Mouse (Mus musculus): ENCODE results near the gene Rbm34. TPM values are rescaled to one million over a fixed set of nuclear protein-coding genes. Genes with fewer than 3 reads are reported as not detected.

Gene Rbm34
- polyA plus RNA-seq, 1 experiment from 2014 or later, result 25.0 TPM

- Histone ChIP-seq H3K4me1 (peaks cover 2% of the 10 kb centered on the region; the same call in 1 of the 2 replicates), H3K27me3 (ENCODE audit: insufficient read depth, poor library complexity, severe bottlenecking) (peaks cover 18% of the 10 kb centered on the region), H3K27ac (no peak overlapping the region), H3K4me3 (no peak overlapping the region), H3K36me3 (no peaks in the 10 kb centered on the region), H3K9me3 (no peaks in the 10 kb centered on the region)
- DNase-seq (ENCODE audit: low spot score), result no peak
- 36% methylated on average over 1 of the region's 1 CpGs for WGBS
Measured at GRCm38 (mm10) chr8:126975706-126976105, 4.8 kb upstream of the Rbm34 start.

- WGBS, result 73% methylated on average over 4 of the region's 4 CpGs
- Histone ChIP-seq H3K27me3 (ENCODE audit: insufficient read depth, poor library complexity, severe bottlenecking) (peaks cover 18% of the 10 kb centered on the region), H3K4me1 (peaks cover 9% of the 10 kb centered on the region; the same call in 1 of the 2 replicates), H3K27ac (no peak overlapping the region), H3K4me3 (no peak overlapping the region), H3K9me3 (no peaks in the 10 kb centered on the region), H3K36me3 (no peaks in the 10 kb centered on the region)
- DNase-seq (ENCODE audit: low spot score), result no peak
Measured at GRCm38 (mm10) chr8:126974511-126974910, 3.6 kb upstream of the Rbm34 start.

GRCm38 (mm10) chr8:126973686-126974265 lies 2.9 kb upstream of the Rbm34 start:
- no peak overlapping the region for H3K27ac ChIP-seq
- H3K4me1 ChIP-seq, result peaks cover 9% of the 10 kb centered on the region; the same call in 1 of the 2 replicates
- H3K9me3 ChIP-seq, result no peaks in the 10 kb centered on the region
- no peak for DNase-seq (ENCODE audit: low spot score)
- peaks cover 6% of the 10 kb centered on the region for H3K36me3 ChIP-seq
- WGBS, result 75% methylated on average over 9 of the region's 9 CpGs
- H3K4me3 ChIP-seq, result no peak overlapping the region
- peaks cover 18% of the 10 kb centered on the region for H3K27me3 ChIP-seq (ENCODE audit: insufficient read depth, poor library complexity, severe bottlenecking)

- no peak for DNase-seq (ENCODE audit: low spot score)
- Histone ChIP-seq H3K9me3 (no peaks in the 10 kb centered on the region), H3K4me3 (no peak overlapping the region), H3K36me3 (peaks cover 18% of the 10 kb centered on the region), H3K27ac (no peak overlapping the region), H3K4me1 (peaks cover 9% of the 10 kb centered on the region; the same call in 1 of the 2 replicates), H3K27me3 (ENCODE audit: insufficient read depth, poor library complexity, severe bottlenecking) (peaks cover 13% of the 10 kb centered on the region)
- WGBS, result 79% methylated on average over 2 of the region's 2 CpGs
Measured at GRCm38 (mm10) chr8:126972649-126973048, 1.8 kb upstream of the Rbm34 start.

- Histone ChIP-seq H3K27me3 (ENCODE audit: insufficient read depth, poor library complexity, severe bottlenecking) (peaks cover 7% of the 10 kb centered on the region; the same call in 1 of the 2 replicates), H3K4me1 (peaks cover 9% of the 10 kb centered on the region; the same call in 1 of the 2 replicates), H3K36me3 (peaks cover 23% of the 10 kb centered on the region), H3K4me3 (no peak overlapping the region), H3K27ac (no peak overlapping the region), H3K9me3 (no peaks in the 10 kb centered on the region)
- no peak for DNase-seq (ENCODE audit: low spot score)
- WGBS, result 83% methylated on average over 2 of the region's 2 CpGs
Measured at GRCm38 (mm10) chr8:126972102-126972501, 1.2 kb upstream of the Rbm34 start.

- 10% methylated on average over 13 of the region's 13 CpGs for WGBS
- peaks cover 9% of the 10 kb centered on the region; the same call in 1 of the 2 replicates for H3K4me1 ChIP-seq
- peak overlapping the region; percentile 89 for H3K27ac ChIP-seq
- H3K27me3 ChIP-seq (ENCODE audit: insufficient read depth, poor library complexity, severe bottlenecking), result peaks cover 2% of the 10 kb centered on the region; the same call in 1 of the 2 replicates
- H3K9me3 ChIP-seq, result no peaks in the 10 kb centered on the region
- H3K36me3 ChIP-seq, result peaks cover 30% of the 10 kb centered on the region
- DNase-seq (ENCODE audit: low spot score), result no peak
- peak overlapping the region; percentile 98 for H3K4me3 ChIP-seq
Measured at GRCm38 (mm10) chr8:126971314-126971664, 418 bp upstream of the Rbm34 start.

GRCm38 (mm10) chr8:126969546-126969945 lies 1.3 kb downstream of the Rbm34 start:
- H3K4me1 ChIP-seq, result peaks cover 9% of the 10 kb centered on the region; the same call in 1 of the 2 replicates
- no peaks in the 10 kb centered on the region for H3K27me3 ChIP-seq (ENCODE audit: insufficient read depth, poor library complexity, severe bottlenecking)
- DNase-seq (ENCODE audit: low spot score), result no peak
- no peak overlapping the region for H3K4me3 ChIP-seq
- 92% methylated on average over 1 of the region's 1 CpGs for WGBS
- H3K27ac ChIP-seq, result no peak overlapping the region
- peaks cover 48% of the 10 kb centered on the region for H3K36me3 ChIP-seq
- H3K9me3 ChIP-seq, result no peaks in the 10 kb centered on the region

GRCm38 (mm10) chr8:126968107-126968506 lies 2.8 kb downstream of the Rbm34 start:
- Histone ChIP-seq H3K27me3 (ENCODE audit: insufficient read depth, poor library complexity, severe bottlenecking) (no peaks in the 10 kb centered on the region), H3K36me3 (peaks cover 60% of the 10 kb centered on the region), H3K9me3 (no peaks in the 10 kb centered on the region), H3K4me3 (no peak overlapping the region), H3K4me1 (peaks cover 9% of the 10 kb centered on the region; the same call in 1 of the 2 replicates), H3K27ac (no peak overlapping the region)
- DNase-seq (ENCODE audit: low spot score), result no peak
- 97% methylated on average over 6 of the region's 6 CpGs for WGBS

GRCm38 (mm10) chr8:126965246-126965645 lies 5.6 kb downstream of the Rbm34 start:
- peaks cover 83% of the 10 kb centered on the region for H3K36me3 ChIP-seq
- no peak for DNase-seq (ENCODE audit: low spot score)
- H3K4me1 ChIP-seq, result peaks cover 3% of the 10 kb centered on the region; the same call in 1 of the 2 replicates
- no peaks in the 10 kb centered on the region for H3K27me3 ChIP-seq (ENCODE audit: insufficient read depth, poor library complexity, severe bottlenecking)
- WGBS, result 88% methylated on average over 6 of the region's 6 CpGs
- H3K9me3 ChIP-seq, result no peaks in the 10 kb centered on the region
- H3K4me3 ChIP-seq, result no peak overlapping the region
- no peak overlapping the region for H3K27ac ChIP-seq

GRCm38 (mm10) chr8:126962871-126963270 lies 8.0 kb downstream of the Rbm34 start:
- 100% methylated on average over 1 of the region's 1 CpGs for WGBS
- H3K4me1 ChIP-seq, result no peaks in the 10 kb centered on the region
- DNase-seq (ENCODE audit: low spot score), result no peak
- H3K27me3 ChIP-seq (ENCODE audit: insufficient read depth, poor library complexity, severe bottlenecking), result no peaks in the 10 kb centered on the region
- H3K27ac ChIP-seq, result no peak overlapping the region
- peaks cover 82% of the 10 kb centered on the region for H3K36me3 ChIP-seq
- no peaks in the 10 kb centered on the region for H3K9me3 ChIP-seq
- no peak overlapping the region for H3K4me3 ChIP-seq

- H3K4me1 ChIP-seq, result no peaks in the 10 kb centered on the region
- no peaks in the 10 kb centered on the region for H3K27me3 ChIP-seq (ENCODE audit: insufficient read depth, poor library complexity, severe bottlenecking)
- no peak overlapping the region for H3K27ac ChIP-seq
- no peak overlapping the region for H3K4me3 ChIP-seq
- WGBS, result 94% methylated on average over 3 of the region's 3 CpGs
- H3K36me3 ChIP-seq, result peaks cover 83% of the 10 kb centered on the region
- no peak for DNase-seq (ENCODE audit: low spot score)
- H3K9me3 ChIP-seq, result no peaks in the 10 kb centered on the region
Measured at GRCm38 (mm10) chr8:126961516-126961915, 9.4 kb downstream of the Rbm34 start.

GRCm38 (mm10) chr8:126951900-126952636 lies 18.8 kb downstream of the Rbm34 start:
- peaks cover 83% of the 10 kb centered on the region for H3K36me3 ChIP-seq
- no peaks in the 10 kb centered on the region for H3K9me3 ChIP-seq
- no peak for DNase-seq (ENCODE audit: low spot score)
- no peak overlapping the region for H3K4me3 ChIP-seq
- no peaks in the 10 kb centered on the region for H3K4me1 ChIP-seq
- no peak overlapping the region for H3K27ac ChIP-seq
- no peaks in the 10 kb centered on the region for H3K27me3 ChIP-seq (ENCODE audit: insufficient read depth, poor library complexity, severe bottlenecking)
- WGBS, result 88% methylated on average over 11 of the region's 11 CpGs

GRCm38 (mm10) chr8:126949527-126949926 lies 21.3 kb downstream of the Rbm34 start:
- Histone ChIP-seq H3K9me3 (no peaks in the 10 kb centered on the region), H3K27ac (no peak overlapping the region), H3K4me3 (no peak overlapping the region), H3K4me1 (peaks cover 4% of the 10 kb centered on the region; the same call in 1 of the 2 replicates), H3K36me3 (peaks cover 62% of the 10 kb centered on the region), H3K27me3 (ENCODE audit: insufficient read depth, poor library complexity, severe bottlenecking) (no peaks in the 10 kb centered on the region)
- WGBS, result 81% methylated on average over 2 of the region's 2 CpGs
- DNase-seq (ENCODE audit: low spot score), result no peak
